Mouse (Mus musculus) hindbrain, embryonic 10.5 days (tissue): ENCODE measurements around the gene Alkbh1. TPM values are rescaled to one million over a fixed set of nuclear protein-coding genes. Genes with fewer than 3 reads are reported as not detected.

ENCODE experiments used
- DNase-seq: peaks from one replicate; pipeline ENCODE4 v3.0.0-alpha.2; 2017; ENCODE audit warnings: low spot score
- H3K27ac ChIP-seq: fragments of 300-500 bp; sonication (generic); 2 replicates; pipeline ENCODE4 v1.5.1; 2016; ENCODE audit warnings: mild to moderate bottlenecking, moderate library complexity
- H3K27me3 ChIP-seq: fragments of 300-500 bp; sonication (generic); 2 replicates; pipeline ENCODE4 v1.6.1; 2016; ENCODE audit warnings: mild to moderate bottlenecking; ENCODE audit not compliant: poor library complexity, insufficient read depth, severe bottlenecking
- H3K36me3 ChIP-seq: fragments of 300-500 bp; sonication (generic); 2 replicates; pipeline ENCODE4 v1.6.1; 2016; ENCODE audit warnings: mild to moderate bottlenecking, moderate library complexity
- H3K4me1 ChIP-seq: fragments of 300-500 bp; sonication (generic); replicated peaks from 2 replicates; pipeline ENCODE4 v1.6.1; 2016; ENCODE audit warnings: mild to moderate bottlenecking
- H3K4me3 ChIP-seq: fragments of 300-500 bp; sonication (generic); 2 replicates; pipeline ENCODE4 v1.5.1; 2016; ENCODE audit warnings: mild to moderate bottlenecking, moderate library complexity
- H3K9me3 ChIP-seq: fragments of 300-500 bp; sonication (generic); 2 replicates; pipeline ENCODE4 v1.6.1; 2016; ENCODE audit warnings: mild to moderate bottlenecking, moderate library complexity
- WGBS: fragments of 180-500 bp; shearing (Covaris S2); methylation state at CpG from one replicate; pipeline ENCODE4 v1.1.7; 2016; 5-methylcytosine and 5-hydroxymethylcytosine counted together
- polyA plus RNA-seq: library from polyadenylated mRNA; unstranded; fragments of >200 nt; fragmentation: Nextera tagmentation; extraction: Ambion mirVana; gene quantifications from 2 replicates; pipeline ENCODE4 v1.2.1, GENCODE M21; 2016

The Alkbh1 gene
- polyA plus RNA-seq, 1 experiment from 2014 or later = 47.6 TPM

GRCm38 (mm10) chr12:87391355-87391754 is 52.5 kb downstream of the Alkbh1 start:
- peaks cover 16% of the 10 kb centered on the region for H3K4me1 ChIP-seq
- H3K4me3 ChIP-seq = no peak overlapping the region
- no peaks in the 10 kb centered on the region for H3K36me3 ChIP-seq
- no peak for DNase-seq
- H3K27ac ChIP-seq = no peak overlapping the region
- H3K9me3 ChIP-seq = no peaks in the 10 kb centered on the region
- H3K27me3 ChIP-seq = no peaks in the 10 kb centered on the region

GRCm38 (mm10) chr12:87389231-87389630 is 54.6 kb downstream of the Alkbh1 start:
- Histone ChIP-seq H3K4me3 (peak overlapping the region; percentile 71), H3K4me1 (peaks cover 21% of the 10 kb centered on the region), H3K36me3 (no peaks in the 10 kb centered on the region), H3K9me3 (no peaks in the 10 kb centered on the region), H3K27me3 (no peaks in the 10 kb centered on the region), H3K27ac (no peak overlapping the region)
- no peak for DNase-seq
- WGBS = 75% methylated on average over 3 of the region's 3 CpGs

- WGBS = under 1% methylated on average over 45 of the region's 45 CpGs
- Histone ChIP-seq H3K4me3 (peak within 1 kb of the TSS; percentile 71), H3K9me3 (no peaks in the 10 kb centered on the region), H3K36me3 (no peaks in the 10 kb centered on the region), H3K27ac (peak within 1 kb of the TSS; percentile 86), H3K4me1 (peaks cover 21% of the 10 kb centered on the region), H3K27me3 (no peaks in the 10 kb centered on the region)
- DNase-seq = peak; percentile 99
Observed at GRCm38 (mm10) chr12:87388122-87388774, 55.6 kb downstream of the Alkbh1 start, which contains the start of gene Sptlc2. Sptlc2 (minus strand) TSS chr12:87388355.

GRCm38 (mm10) chr12:87387171-87388121 is 56.4 kb downstream of the Alkbh1 start:
- DNase-seq = peak; percentile 20
- WGBS = 1% methylated on average over 65 of the region's 65 CpGs
- Histone ChIP-seq H3K4me1 (peaks cover 21% of the 10 kb centered on the region), H3K27me3 (no peaks in the 10 kb centered on the region), H3K36me3 (no peaks in the 10 kb centered on the region), H3K4me3 (peak overlapping the region; percentile 71), H3K27ac (peak overlapping the region; percentile 86), H3K9me3 (no peaks in the 10 kb centered on the region)

- no peak for DNase-seq
- H3K36me3 ChIP-seq = no peaks in the 10 kb centered on the region
Observed at GRCm38 (mm10) chr12:87385051-87385450, 58.8 kb downstream of the Alkbh1 start.

GRCm38 (mm10) chr12:87381380-87381682 is 62.5 kb downstream of the Alkbh1 start:
- WGBS = 84% methylated on average over 2 of the region's 2 CpGs
- DNase-seq = no peak

More at GRCm38 (mm10) chr12:87385051-87385450, 58.8 kb downstream of the Alkbh1 start:
- Histone ChIP-seq H3K9me3 (no peaks in the 10 kb centered on the region), H3K4me1 (peaks cover 21% of the 10 kb centered on the region), H3K27ac (no peak overlapping the region), H3K4me3 (no peak overlapping the region), H3K27me3 (no peaks in the 10 kb centered on the region)
- 88% methylated on average over 3 of the region's 3 CpGs for WGBS

GRCm38 (mm10) chr12:87380586-87381379 is 63.0 kb downstream of the Alkbh1 start:
- 93% methylated on average over 10 of the region's 10 CpGs for WGBS
- H3K36me3 ChIP-seq = no peaks in the 10 kb centered on the region
- DNase-seq = no peak
- H3K4me1 ChIP-seq = peaks cover 4% of the 10 kb centered on the region; the same call in 1 of the 2 replicates
- H3K9me3 ChIP-seq = no peaks in the 10 kb centered on the region
- H3K27me3 ChIP-seq = no peaks in the 10 kb centered on the region
- no peak overlapping the region for H3K27ac ChIP-seq
- no peak overlapping the region for H3K4me3 ChIP-seq

More at GRCm38 (mm10) chr12:87381380-87381682, 62.5 kb downstream of the Alkbh1 start:
- H3K27ac ChIP-seq = no peak overlapping the region
- H3K27me3 ChIP-seq = no peaks in the 10 kb centered on the region
- H3K9me3 ChIP-seq = no peaks in the 10 kb centered on the region
- H3K4me1 ChIP-seq = peaks cover 8% of the 10 kb centered on the region
- no peak overlapping the region for H3K4me3 ChIP-seq
- H3K36me3 ChIP-seq = no peaks in the 10 kb centered on the region

- H3K27me3 ChIP-seq = no peaks in the 10 kb centered on the region
- peaks cover 4% of the 10 kb centered on the region; the same call in 1 of the 2 replicates for H3K4me1 ChIP-seq
- H3K9me3 ChIP-seq = no peaks in the 10 kb centered on the region
- no peak overlapping the region for H3K4me3 ChIP-seq
- no peak for DNase-seq
- no peak overlapping the region for H3K27ac ChIP-seq
- WGBS = 82% methylated on average over 2 of the region's 2 CpGs
- H3K36me3 ChIP-seq = no peaks in the 10 kb centered on the region
Observed at GRCm38 (mm10) chr12:87379496-87379895, 64.3 kb downstream of the Alkbh1 start.

Other genes with a start within 250 kb of the Alkbh1 start
- 1.2 and 1.6 TPM in 2 replicates for gene Samd15, start 244.3 kb downstream of the Alkbh1 start, polyA plus RNA-seq
- 3.3 and 3.8 TPM in 2 replicates for gene Tmed8, start 243.6 kb downstream of the Alkbh1 start, polyA plus RNA-seq
- gene Noxred1, start 205.3 kb downstream of the Alkbh1 start, polyA plus RNA-seq = 0.50 and 1.4 TPM in 2 replicates
- 52.6 and 67.0 TPM in 2 replicates for gene Vipas39, start 177.8 kb downstream of the Alkbh1 start, polyA plus RNA-seq
- 230 and 269 TPM in 2 replicates for gene Ahsa1, start 177.5 kb downstream of the Alkbh1 start, polyA plus RNA-seq
- gene Ism2, start 144.3 kb downstream of the Alkbh1 start, polyA plus RNA-seq = 0.84 and 1.5 TPM in 2 replicates
- 55.8 and 59.0 TPM in 2 replicates for gene Sptlc2, start 55.7 kb downstream of the Alkbh1 start, polyA plus RNA-seq
- gene Slirp, start 121 bp downstream of the Alkbh1 start, polyA plus RNA-seq = 295 and 311 TPM in 2 replicates
- 127 and 154 TPM in 2 replicates for gene Snw1, start 28.3 kb upstream of the Alkbh1 start, polyA plus RNA-seq
- gene Gm5788, start 50.7 kb upstream of the Alkbh1 start, polyA plus RNA-seq = not detected in 2 replicates
- not detected in 2 replicates for gene Gm8300, start 70.3 kb upstream of the Alkbh1 start, polyA plus RNA-seq
- not detected in 2 replicates for gene Oog1, start 158.7 kb upstream of the Alkbh1 start, polyA plus RNA-seq
- gene Gm4027, start 174.9 kb upstream of the Alkbh1 start, polyA plus RNA-seq = not detected in 2 replicates
- not detected in 2 replicates for gene Gm16381, start 200.6 kb upstream of the Alkbh1 start, polyA plus RNA-seq